8 mouse cellular contexts compared by ENCODE assay signal in the genomic region with DNA sequence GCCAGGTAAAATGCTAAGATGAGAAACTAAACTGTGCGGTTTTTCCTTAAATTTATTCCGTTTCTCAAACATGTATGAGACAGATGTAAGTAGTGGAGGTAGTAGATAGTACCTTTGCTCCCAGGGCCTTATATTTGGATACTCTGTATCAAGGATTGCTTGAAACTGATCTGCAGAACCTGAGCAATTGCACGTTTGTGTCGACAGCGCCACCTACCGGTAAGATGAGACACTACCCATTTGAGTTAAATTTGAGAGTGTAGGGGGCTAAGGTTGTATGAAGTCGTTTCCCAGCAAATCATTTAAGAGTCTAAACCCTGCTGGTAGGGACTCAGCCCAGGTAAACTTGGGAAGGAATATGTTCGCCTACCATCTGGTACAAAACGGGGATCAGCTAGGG. TPM values are rescaled to one million over a fixed set of nuclear protein-coding genes. Genes with fewer than 3 reads are reported as not detected.
A peak's percentile ranks its signal among the peaks of the same experiment; 100 is the strongest.
DNase-seq lines count a peak whose midpoint lies in the region; ATAC-seq and TF ChIP-seq lines count a peak whose summit lies in the region.

No protein-coding gene starts in this region.

- intact Hi-C loops in left cerebral cortex, postnatal 25 days (cut with DNase I) = loop anchor here (1.0 kb wide), 1 partner anchor 51 kb away; no protein-coding TSS in a partner anchor

- no peaks in the 10 kb centered on the region for H3K36me3 ChIP-seq in midbrain, embryonic 13.5 days

- no peak overlapping the region for H3K27ac ChIP-seq in embryonic fibroblast, embryonic 13.5 days (ENCODE audit: insufficient read depth, low read length)
- H3K27ac ChIP-seq in midbrain, embryonic 13.5 days = no peak overlapping the region

- 5% methylated on average over 9 of the region's 9 CpGs for WGBS in midbrain, embryonic 13.5 days

- no peaks in the 10 kb centered on the region for H3K27me3 ChIP-seq in midbrain, embryonic 13.5 days

- H3K4me2 ChIP-seq in midbrain, embryonic 13.5 days (replicated peaks) = no peak overlapping the region

- peak; percentile 55; the same call in 1 of the 2 replicates for ATAC-seq in midbrain, embryonic 13.5 days

- H3K4me1 ChIP-seq in embryonic fibroblast, embryonic 13.5 days (ENCODE audit: control insufficient read depth, insufficient read depth, low read length) = 0 out of 2 replicates have a peak, but pooled peaks cover 3% of the 10 kb centered on the region
- H3K4me1 ChIP-seq in midbrain, embryonic 13.5 days (replicated peaks) = no peaks in the 10 kb centered on the region

- no peaks in the 10 kb centered on the region for H3K9me3 ChIP-seq in midbrain, embryonic 13.5 days

- no peak for TF ChIP-seq POLR2A in embryonic fibroblast, embryonic 13.5 days (IDR thresholded peaks at IDR 0.05; ENCODE audit: low read depth, low read length)

- DNase-seq in ovary, postnatal 14 days (ENCODE audit: low spot score) = peak; percentile 72
- DNase-seq in ovary, adult 18-20 months (ENCODE audit: low spot score) = no peak
- peak; percentile 62 for DNase-seq in adrenal gland, adult 2 months
- DNase-seq in hindlimb bud, embryonic 11.5 days (ENCODE audit: extremely low spot score, low read depth, low spot score) = peak; percentile 61
- peak; percentile 73 to 74 for DNase-seq in left cerebral cortex, postnatal 25 days (ENCODE audit: low spot score in 2 of 2)
- DNase-seq in thymus, postnatal 14 days = peak; percentile 78

- no peak overlapping the region for H3K4me3 ChIP-seq in embryonic fibroblast, embryonic 13.5 days (ENCODE audit: insufficient read depth, low read length)
- no peak overlapping the region for H3K4me3 ChIP-seq in midbrain, embryonic 13.5 days (replicated peaks)

- no peak overlapping the region for H3K9ac ChIP-seq in midbrain, embryonic 13.5 days (replicated peaks)

- TF ChIP-seq CTCF in embryonic fibroblast, embryonic 13.5 days (IDR thresholded peaks at IDR 0.05; ENCODE audit: borderline replicate concordance, insufficient read depth, low read length) = peak; percentile 68; the same call in 1 of the 2 replicates

RNA-seq across cellular contexts. Expression of a gene that starts 45.8 kb away (rescaled TPM):
- total RNA-seq in adrenal gland, adult 2 months (2021) = 10 to 100 TPM; 26.5 to 47.4 TPM
- 100 and 110 TPM in 2 replicates for polyA plus RNA-seq in adrenal gland, adult 2 months (2012; rRNA removed)
- 92.4 and 144 TPM in 2 replicates for polyA plus RNA-seq in embryonic fibroblast, embryonic 13.5 days (2011; ENCODE audit: insufficient read length, low read depth, missing spikeins)
- total RNA-seq in left cerebral cortex, postnatal 25 days (2021) = 100 to 1,000 TPM; 179 to 184 TPM
- polyA plus RNA-seq in midbrain, embryonic 13.5 days (2015; fragmentation: Nextera tagmentation; extraction: Ambion mirVana) = 15.6 and 17.7 TPM in 2 replicates

RNA-seq across cellular contexts. Expression of a gene that starts 46.2 kb away (rescaled TPM):
- total RNA-seq in adrenal gland, adult 2 months (2021) = not detected
- not detected in 2 replicates for polyA plus RNA-seq in adrenal gland, adult 2 months (2012; rRNA removed)
- polyA plus RNA-seq in embryonic fibroblast, embryonic 13.5 days (2011; ENCODE audit: insufficient read length, low read depth, missing spikeins) = not detected in 2 replicates
- not detected for total RNA-seq in left cerebral cortex, postnatal 25 days (2021)
- polyA plus RNA-seq in midbrain, embryonic 13.5 days (2015; fragmentation: Nextera tagmentation; extraction: Ambion mirVana) = not detected in 2 replicates
